Mouse (Mus musculus) frontal cortex, adult (tissue): ENCODE measurements around the gene Rnf166.

ENCODE experiments used
- ATAC-seq: cut with Nextera tagmentation; 2 replicates; pipeline ENCODE4 v1.9.2; 2017; ENCODE audit warnings: mild to moderate bottlenecking, moderate library complexity, mixed read lengths; ENCODE audit not compliant: low TSS enrichment

The Rnf166 gene

DNA sequence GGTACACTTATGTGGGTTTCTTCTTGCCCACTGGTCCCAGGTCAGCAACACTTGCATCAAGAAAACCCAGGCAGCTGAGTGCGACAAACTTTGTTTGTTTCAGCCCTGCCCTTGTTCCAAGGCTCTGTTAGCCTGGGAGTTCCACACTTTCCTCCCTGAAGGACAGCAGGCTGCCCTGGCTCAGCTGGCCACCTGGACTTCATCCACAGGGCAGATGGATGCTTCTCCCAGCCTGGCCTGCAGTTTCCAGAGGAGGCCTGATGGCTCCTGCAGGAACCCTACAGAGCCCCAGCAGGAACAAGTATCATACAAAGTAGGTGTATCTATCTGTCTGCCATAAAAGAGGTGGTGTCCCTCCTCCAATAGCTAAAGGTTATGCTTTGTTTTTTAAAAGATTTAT is 34.5 kb downstream of the Rnf166 start:
- no peak for ATAC-seq

DNA sequence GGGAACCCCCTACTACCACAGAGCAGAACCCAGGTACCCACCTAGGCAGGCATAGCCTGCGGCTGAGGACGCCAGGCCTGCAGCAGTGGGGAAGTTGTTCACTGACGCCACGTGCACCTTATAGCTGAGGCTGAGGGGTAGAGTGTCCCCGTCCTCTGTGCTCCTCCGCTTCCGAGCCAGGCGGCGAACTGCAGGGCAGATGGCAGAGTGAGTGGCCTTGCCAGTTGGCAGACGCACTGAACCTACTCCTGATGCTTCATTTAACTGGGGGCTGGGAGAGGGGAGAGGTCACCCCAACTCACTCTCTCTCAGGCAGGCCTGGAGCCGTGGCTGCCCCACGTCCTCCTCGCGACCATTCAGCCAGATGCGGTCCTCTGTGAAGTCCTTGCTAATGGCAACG is 36.5 kb downstream of the Rnf166 start:
- ATAC-seq: no peak

DNA sequence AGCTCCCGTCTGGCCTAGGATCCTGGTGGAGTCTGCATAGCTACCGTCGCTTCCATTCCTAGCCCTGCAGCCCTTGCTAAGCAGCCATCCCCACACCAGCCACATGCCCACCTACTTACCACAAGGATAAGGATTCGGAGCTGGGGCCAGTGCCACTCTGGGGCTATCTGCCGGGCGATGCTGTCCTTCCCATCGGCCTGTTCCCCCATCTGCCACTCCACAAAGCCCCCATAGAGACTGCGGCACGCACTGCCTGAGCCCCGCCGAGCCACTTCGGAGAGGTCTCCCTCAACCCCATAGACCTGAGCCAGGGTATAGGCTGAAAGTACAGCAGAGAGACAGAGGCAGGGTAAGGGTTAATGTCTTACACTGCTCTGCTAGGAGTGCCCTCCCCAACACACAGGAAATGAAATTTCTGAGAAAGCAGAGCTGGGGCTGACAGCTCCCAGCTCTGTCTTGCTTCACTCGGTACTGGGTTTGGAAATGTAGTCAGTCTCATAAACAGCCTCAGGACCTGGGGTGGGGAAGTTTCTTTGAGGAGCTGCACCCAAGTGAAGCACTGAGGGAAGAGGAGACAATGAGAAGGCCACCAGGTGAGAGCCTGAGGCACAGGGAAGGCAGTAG is 38.0 kb downstream of the Rnf166 start:
- no peak for ATAC-seq

- no peak for ATAC-seq
Observed at GRCm38 (mm10) chr8:122436586-122437125, 39.2 kb downstream of the Rnf166 start.

DNA sequence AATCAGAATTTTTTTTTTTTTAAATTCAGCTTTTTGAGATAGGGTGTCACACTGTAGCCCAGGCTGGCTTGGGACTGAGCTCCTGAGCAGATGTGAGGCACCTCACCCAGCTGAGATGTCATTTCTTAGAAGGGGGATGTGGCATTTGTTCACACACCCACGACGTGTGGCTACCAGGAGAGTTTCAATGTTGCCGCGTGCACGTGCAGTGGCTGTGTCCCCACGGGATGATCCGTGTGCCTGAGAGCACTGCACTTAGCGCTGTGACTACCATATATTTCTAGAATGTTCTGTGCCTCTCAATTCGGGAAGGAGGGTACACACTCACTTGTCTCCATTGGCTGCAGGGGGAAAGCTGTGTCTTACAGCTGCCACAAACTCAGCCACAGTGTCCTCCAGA is 39.7 kb downstream of the Rnf166 start:
- no peak for ATAC-seq

DNA sequence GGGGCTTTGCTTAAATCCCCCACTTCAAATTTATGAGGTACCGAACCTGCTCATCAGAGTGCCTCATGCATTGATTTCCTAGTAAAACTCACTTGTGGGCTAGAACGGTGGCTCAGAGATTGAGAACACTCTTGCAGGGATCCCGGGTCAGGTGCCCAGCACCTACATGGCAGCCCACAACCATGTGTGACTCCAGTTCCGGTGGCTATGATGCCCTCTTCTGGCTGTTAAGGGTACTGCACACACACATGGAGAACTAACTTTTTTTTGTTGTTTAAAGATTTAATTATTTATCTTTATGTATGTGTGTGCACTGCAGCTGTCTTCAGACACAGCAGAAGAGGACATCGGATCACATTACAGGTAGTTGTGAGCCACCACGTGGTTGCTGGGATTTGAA is 40.5 kb downstream of the Rnf166 start:
- no peak for ATAC-seq

GRCm38 (mm10) chr8:122433269-122433905 is 42.5 kb downstream of the Rnf166 start:
- no peak for ATAC-seq

DNA sequence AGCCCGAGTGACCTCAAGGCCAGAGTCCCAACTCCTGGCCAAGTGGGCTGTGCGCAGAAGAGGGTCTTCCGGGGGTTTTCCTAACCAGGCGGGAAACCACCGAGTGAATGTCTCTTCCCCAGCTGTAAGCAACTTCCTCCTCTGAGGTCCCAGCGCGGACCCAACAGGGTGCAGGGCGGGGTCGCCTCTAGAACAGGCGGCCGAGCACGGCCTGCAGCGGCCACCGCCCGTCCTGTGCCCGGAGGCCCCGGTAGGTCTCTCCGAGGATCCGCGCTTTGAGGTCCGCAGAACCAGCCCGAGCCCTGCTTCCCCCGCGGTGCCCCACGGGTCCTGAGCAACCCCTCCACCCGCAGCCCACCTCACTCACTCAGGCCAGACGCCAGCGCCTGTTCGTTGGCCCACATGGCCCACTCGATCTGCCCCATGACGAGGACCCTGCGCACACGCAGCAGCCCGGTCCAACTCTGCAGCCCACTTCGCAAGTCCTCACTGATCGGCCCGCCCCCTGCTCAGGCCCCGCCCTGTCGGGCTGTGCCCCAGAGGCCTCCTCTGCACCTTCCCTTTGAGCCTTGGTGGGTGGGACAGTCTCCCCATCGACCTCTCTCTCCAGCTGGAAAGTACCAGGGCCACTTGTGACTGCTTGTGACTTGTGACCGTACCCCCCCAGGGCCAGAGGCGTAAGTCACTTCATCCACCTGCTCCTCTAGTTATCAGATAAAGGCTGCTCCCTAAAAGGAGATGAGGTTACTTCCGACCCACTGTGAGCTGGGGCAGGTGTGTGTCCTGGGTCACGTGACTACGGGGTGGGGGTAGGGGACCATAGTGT is 43.2 kb downstream of the Rnf166 start, which contains the start of gene Cyba:
TSS of gene Cyba (minus strand) at position 488 of the 826 bp plus-strand sequence.
- no peak for ATAC-seq

DNA sequence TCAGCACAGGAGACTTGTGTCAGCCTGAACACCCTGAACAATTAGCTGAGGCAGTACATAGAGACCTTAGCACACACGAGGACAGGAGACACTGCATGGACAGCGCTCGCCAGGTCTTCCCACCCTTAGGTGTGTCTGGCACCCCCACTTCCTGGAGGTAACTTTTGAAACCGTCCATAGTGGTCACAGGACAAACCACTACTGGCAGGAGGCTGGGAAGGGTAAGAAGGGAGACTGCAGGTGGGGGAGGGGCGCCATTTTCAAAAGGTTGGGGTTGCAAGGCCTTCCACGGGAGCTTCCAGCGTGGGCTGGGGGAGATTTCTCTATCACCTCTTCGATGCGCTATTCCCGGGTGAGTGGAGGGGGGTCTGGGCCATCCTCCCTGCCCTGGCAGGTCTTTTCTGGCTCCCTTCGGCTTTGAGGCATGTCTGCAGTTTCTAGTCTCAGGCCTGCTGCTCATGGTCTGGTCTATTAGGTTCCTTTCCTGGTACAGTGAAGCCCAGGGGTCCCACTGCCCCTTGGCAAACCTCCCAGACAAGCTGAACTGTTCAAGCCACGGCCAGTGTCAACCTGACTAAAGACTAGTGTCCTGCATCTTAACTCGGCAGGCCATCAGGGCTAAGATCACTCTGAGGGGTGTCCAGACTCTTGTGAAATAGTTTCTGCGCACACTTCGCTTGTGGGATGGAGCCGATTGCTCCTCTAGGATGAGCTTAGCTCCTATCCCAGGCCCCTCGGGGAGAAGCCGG is 44.0 kb downstream of the Rnf166 start:
- no peak for ATAC-seq

DNA sequence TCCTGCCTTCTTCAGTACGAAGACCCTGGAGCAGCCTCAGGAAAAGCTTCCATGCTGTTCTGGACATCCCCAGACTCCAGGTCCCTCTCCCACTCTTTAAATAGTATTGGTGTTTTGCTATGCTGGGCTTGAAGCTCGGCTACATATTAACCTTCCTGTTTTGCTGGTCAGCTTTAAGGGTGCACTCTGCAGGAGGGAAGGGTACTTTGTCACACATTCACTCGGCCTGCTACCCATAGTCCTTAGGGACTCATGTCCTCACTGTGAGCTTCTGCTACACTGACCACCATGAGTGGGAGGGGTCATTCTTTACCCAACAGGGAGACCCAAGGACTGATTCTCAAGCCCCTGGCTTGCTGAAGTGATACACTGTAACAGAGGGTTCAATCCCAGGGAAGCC is 45.2 kb downstream of the Rnf166 start:
- no peak for ATAC-seq

DNA sequence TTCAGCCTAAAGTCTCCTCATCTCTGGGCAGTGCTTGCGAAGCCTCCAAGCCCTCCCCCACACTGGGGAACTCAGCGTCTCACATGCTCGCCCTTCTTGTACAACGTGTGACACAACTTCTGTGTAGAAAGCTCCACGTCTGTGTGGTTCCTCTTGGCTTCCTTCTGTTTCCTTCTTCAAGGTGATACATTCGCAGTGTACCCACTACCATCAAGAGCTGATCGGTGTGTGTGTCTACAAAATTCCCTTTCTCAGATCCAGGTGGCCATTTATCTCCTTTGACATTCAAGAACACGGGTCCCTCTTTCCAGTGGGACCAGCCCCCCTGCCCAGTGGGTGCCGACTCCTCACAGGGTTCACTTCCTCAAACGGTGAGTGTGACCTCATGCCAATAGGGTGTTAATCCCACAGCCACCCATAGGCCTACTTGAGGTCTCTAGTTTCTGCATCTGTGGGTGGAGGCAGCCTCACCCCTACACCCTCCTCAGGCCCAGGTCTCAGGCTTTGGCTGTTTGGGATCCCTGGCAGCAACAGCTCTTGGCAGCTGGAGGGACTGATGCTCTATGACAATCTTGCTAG is 45.7 kb downstream of the Rnf166 start:
- no peak; the same call in 1 of the 2 replicates for ATAC-seq

DNA sequence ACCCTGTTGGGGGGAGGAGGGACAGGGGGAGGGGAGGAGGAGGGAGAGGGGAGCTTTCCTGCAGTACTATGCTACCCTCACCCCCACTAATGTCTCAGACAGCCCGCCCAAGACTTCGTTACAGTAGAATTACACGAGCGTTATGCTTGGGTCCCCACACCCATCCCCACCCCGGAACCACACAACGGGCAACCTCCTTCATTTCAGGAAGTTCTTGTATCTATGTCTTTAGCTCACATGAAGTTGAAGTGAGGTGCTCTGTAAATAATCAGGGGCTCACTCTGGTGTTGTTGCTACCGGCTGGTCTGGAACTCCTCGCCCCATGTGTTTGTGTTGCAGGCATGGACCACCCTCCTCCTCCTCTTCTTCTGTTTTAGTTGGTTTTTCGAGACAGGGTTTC is 47.7 kb downstream of the Rnf166 start:
- ATAC-seq: no peak

DNA sequence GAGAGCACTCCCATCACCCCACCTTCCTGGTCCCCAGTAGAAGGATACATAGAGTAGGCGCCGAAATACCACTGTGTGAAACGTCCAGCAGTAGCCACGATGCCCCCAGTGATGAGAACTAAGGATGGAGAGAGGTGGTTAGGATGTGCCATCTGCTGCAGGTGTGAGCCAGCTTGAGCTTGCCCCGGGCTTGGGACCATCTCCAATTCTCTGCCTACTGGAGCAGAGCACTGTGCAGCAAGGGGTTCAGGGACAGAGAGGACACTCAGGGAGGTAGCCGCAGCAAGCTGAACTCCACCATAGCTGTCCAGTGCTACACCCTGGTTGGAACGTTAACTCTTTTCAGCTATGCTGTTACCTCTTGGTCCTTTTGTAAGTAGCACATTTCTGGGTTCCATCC is 48.3 kb downstream of the Rnf166 start:
- ATAC-seq: no peak

DNA sequence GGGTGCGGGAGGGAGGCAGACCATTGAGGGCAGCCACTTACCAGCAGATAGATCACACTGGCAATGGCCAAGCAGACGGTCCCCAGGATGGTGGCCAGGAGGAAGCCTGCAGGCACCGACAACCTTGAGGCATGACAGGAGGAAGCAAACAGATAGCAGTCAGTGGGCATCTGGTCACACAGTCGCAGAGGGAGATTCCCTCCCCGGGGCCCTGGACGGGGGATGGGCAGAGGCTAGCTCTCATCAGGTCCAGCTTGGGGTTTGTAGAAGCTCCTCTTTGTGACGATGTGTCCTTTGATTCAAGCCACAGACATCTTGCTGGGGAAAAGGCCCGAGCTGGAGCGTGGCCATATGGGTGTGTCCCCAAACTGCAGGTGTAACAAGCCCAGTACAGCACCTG is 49.7 kb downstream of the Rnf166 start:
- no peak for ATAC-seq

GRCm38 (mm10) chr8:122423659-122424058 is 52.2 kb downstream of the Rnf166 start:
- ATAC-seq: no peak

GRCm38 (mm10) chr8:122423217-122423616 is 52.6 kb downstream of the Rnf166 start:
- no peak for ATAC-seq

DNA sequence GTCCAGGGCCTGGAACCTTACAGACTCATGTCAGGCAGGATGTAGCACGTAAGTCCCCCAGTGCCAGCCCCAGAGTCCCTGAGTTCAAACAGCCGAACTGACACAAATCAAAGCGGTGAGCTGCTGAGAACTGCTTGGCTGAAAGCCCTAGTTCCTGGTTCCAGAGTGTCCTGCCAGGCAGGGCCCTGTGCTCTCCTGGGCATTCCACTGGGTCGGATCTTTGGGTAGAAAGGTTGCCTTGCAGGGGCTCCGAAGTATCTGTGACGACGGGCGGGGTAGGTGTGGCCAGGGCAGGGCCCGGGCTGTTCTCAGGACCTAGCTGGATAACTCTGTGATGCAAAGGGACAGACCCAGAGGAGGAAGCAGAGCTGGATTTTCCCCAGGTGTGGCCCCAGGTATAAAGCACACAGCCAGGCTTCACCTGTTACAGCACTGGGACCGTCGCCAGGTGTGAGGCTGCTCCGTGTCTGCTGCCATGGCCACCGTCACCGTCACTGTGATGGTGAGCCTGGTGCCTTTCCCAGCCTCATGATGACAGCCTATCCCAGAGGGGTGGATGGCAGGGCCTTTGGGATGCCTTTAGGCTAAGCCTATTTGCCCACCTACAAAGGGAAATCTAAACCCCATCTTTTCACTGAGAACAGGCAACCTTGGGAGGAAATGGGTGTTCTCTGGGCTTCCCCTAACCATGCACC is 54.3 kb downstream of the Rnf166 start, which contains the start of gene Il17c:
TSS of gene Il17c (plus strand) at position 645 of the 695 bp plus-strand sequence.
- ATAC-seq: no peak

DNA sequence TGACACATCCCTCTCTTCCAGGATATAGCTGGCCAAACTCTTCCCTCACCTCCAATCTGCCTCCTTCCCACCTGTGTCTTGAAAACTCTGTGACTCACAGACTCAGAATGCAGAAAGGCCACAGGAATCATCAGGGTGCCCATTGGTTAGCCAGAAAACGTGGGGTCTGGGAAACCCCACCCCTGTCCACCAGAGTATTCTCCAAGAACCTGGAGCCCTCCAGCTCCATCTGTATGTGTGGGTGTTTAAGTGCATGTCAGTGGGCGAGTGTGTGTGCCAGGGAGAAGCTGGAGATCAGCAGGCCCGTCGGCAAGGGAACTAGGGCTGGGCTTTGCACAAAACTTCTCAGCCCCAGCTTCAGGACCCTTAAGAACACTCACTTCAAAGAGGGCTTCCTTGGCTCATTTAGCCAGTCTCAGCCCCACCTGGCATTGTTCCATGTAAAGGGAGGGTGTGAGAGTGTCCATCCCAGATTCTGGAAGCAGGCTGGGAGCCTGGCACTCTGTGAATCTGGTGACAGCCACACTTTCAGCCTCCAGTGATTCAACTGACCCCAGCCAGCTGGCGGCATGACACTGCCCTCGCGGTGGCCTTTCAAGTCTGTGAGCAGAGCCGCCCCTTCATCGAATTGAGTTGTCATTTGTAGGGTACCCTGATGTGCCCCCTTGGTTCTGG is 55.8 kb downstream of the Rnf166 start:
- ATAC-seq: peak; percentile 84
